Mouse (Mus musculus): ENCODE measurements at regions not wholly inside any gene's neighbourhood (a gene's known extent, or its start where the extent isn't known, plus 50 kb on each side); places are given as distances from the start of the nearest gene placed in this dataset.

GRCm38 (mm10) chr11:82566092-82566491 lies 177.4 kb downstream of the Tmem132e start:
- Histone ChIP-seq H3K27ac (ENCODE audit: insufficient read depth, low read length) (no peak overlapping the region), H3K4me3 (ENCODE audit: insufficient read depth, low read length) (no peak overlapping the region), H3K4me1 (ENCODE audit: control insufficient read depth, insufficient read depth, low read length) (no peaks in the 10 kb centered on the region)
- TF ChIP-seq POLR2A (IDR thresholded peaks at IDR 0.05; ENCODE audit: low read depth, low read length) = no peak
- no peak for TF ChIP-seq CTCF (IDR thresholded peaks at IDR 0.05; ENCODE audit: borderline replicate concordance, insufficient read depth, low read length)

DNA sequence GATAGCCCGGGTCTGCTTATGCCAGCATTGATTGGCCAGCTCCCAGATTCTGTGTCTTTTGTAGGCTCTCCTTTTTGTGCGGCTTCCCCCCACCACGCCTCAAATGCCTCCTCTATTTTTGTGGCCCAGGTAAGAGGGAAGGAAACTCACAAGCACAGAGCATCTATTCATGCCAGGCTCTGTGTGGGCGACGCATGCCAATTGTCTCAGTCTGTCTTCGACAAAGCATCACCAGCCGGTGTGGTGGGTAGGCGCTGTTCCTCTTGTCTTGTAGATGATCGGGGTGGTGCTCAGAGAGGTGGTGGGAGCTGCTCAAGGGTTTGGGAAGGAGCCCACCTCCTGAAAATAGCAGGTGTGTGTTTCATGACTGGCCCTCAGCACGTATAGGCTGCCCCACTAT lies 175.5 kb downstream of the Tmem132e start:
- TF ChIP-seq CTCF (IDR thresholded peaks at IDR 0.05; ENCODE audit: borderline replicate concordance, insufficient read depth, low read length) (no peak), POLR2A (IDR thresholded peaks at IDR 0.05; ENCODE audit: low read depth, low read length) (no peak)
- no peak overlapping the region for H3K4me3 ChIP-seq (ENCODE audit: insufficient read depth, low read length)
- no peaks in the 10 kb centered on the region for H3K4me1 ChIP-seq (ENCODE audit: control insufficient read depth, insufficient read depth, low read length)
- no peak overlapping the region for H3K27ac ChIP-seq (ENCODE audit: insufficient read depth, low read length)

- TF ChIP-seq CTCF (IDR thresholded peaks at IDR 0.05; ENCODE audit: borderline replicate concordance, insufficient read depth, low read length) (no peak), POLR2A (IDR thresholded peaks at IDR 0.05; ENCODE audit: low read depth, low read length) (no peak)
- no peak overlapping the region for H3K27ac ChIP-seq (ENCODE audit: insufficient read depth, low read length)
- no peak overlapping the region for H3K4me3 ChIP-seq (ENCODE audit: insufficient read depth, low read length)
- H3K4me1 ChIP-seq (ENCODE audit: control insufficient read depth, insufficient read depth, low read length) = no peaks in the 10 kb centered on the region
Measured at GRCm38 (mm10) chr11:82542028-82542427, 153.3 kb downstream of the Tmem132e start.

DNA sequence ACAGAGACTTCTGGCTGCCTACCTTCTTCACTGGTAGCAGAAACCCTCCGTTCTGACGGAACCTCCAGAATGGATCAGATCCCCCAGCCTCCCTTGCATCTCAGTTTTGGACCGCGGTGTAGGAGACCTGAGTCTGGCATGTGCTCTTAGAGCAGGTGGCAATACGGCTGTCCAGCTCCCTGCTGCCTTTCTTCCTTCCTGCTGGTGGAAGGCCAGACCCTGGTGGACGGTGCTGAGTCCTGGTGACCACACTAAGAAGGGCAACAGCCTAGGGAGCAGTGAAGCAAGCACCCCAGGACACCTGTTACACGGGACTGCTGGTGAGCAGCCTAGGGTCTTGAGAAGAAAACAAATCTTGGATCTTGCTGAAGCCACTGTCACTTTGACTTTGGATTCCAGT lies 152.7 kb downstream of the Tmem132e start:
- H3K4me3 ChIP-seq (ENCODE audit: insufficient read depth, low read length) = no peak overlapping the region
- no peak overlapping the region for H3K27ac ChIP-seq (ENCODE audit: insufficient read depth, low read length)
- no peak for TF ChIP-seq CTCF (IDR thresholded peaks at IDR 0.05; ENCODE audit: borderline replicate concordance, insufficient read depth, low read length)
- no peak for TF ChIP-seq POLR2A (IDR thresholded peaks at IDR 0.05; ENCODE audit: low read depth, low read length)
- H3K4me1 ChIP-seq (ENCODE audit: control insufficient read depth, insufficient read depth, low read length) = no peaks in the 10 kb centered on the region

- no peak overlapping the region for H3K27ac ChIP-seq (ENCODE audit: insufficient read depth, low read length)
- H3K4me1 ChIP-seq (ENCODE audit: control insufficient read depth, insufficient read depth, low read length) = no peaks in the 10 kb centered on the region
- TF ChIP-seq POLR2A (IDR thresholded peaks at IDR 0.05; ENCODE audit: low read depth, low read length) (no peak), CTCF (IDR thresholded peaks at IDR 0.05; ENCODE audit: borderline replicate concordance, insufficient read depth, low read length) (no peak)
- H3K4me3 ChIP-seq (ENCODE audit: insufficient read depth, low read length) = no peak overlapping the region
Measured at GRCm38 (mm10) chr11:82537931-82538330, 149.2 kb downstream of the Tmem132e start.

DNA sequence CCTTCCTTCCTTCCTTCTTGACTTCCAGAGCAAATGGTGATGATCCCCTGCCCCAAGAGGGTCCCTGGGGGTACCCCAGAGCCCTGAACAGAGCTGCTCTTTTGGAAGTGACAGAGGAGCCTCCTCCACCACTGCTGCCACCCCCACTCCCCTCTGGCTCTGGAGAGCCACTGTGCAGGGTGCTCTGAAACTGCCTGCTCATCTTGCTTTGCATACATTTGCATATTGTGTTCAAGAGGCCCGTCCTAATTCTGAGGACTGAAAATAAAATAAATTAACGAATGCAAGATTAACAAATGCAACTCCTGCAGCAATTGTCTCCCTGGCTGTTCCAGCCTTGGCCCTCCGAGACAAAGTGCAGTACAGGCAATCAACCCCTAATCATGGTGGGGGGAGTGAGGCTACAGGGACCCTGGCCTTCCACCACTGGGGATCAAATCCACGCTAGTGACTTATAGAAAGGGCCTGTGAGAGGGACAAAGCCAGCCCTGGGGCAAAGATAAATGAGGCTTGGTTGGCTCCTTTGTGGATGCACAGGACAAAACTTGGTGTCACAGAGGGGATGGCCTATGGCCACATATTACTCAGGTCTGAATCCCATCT lies 134.6 kb downstream of the Tmem132e start:
- Histone ChIP-seq H3K4me1 (ENCODE audit: control insufficient read depth, insufficient read depth, low read length) (no peaks in the 10 kb centered on the region), H3K4me3 (ENCODE audit: insufficient read depth, low read length) (no peak overlapping the region), H3K27ac (ENCODE audit: insufficient read depth, low read length) (no peak overlapping the region)
- TF ChIP-seq CTCF (IDR thresholded peaks at IDR 0.05; ENCODE audit: borderline replicate concordance, insufficient read depth, low read length) = no peak
- TF ChIP-seq POLR2A (IDR thresholded peaks at IDR 0.05; ENCODE audit: low read depth, low read length) = no peak

- H3K27ac ChIP-seq (ENCODE audit: insufficient read depth, low read length) = no peak overlapping the region
- TF ChIP-seq CTCF (IDR thresholded peaks at IDR 0.05; ENCODE audit: borderline replicate concordance, insufficient read depth, low read length) (no peak), POLR2A (IDR thresholded peaks at IDR 0.05; ENCODE audit: low read depth, low read length) (no peak)
- no peaks in the 10 kb centered on the region for H3K4me1 ChIP-seq (ENCODE audit: control insufficient read depth, insufficient read depth, low read length)
- no peak overlapping the region for H3K4me3 ChIP-seq (ENCODE audit: insufficient read depth, low read length)
Measured at GRCm38 (mm10) chr11:82521383-82521782, 132.7 kb downstream of the Tmem132e start.

- H3K4me3 ChIP-seq (ENCODE audit: insufficient read depth, low read length) = no peak overlapping the region
- TF ChIP-seq CTCF (IDR thresholded peaks at IDR 0.05; ENCODE audit: borderline replicate concordance, insufficient read depth, low read length) = no peak
- TF ChIP-seq POLR2A (IDR thresholded peaks at IDR 0.05; ENCODE audit: low read depth, low read length) = no peak
- no peaks in the 10 kb centered on the region for H3K4me1 ChIP-seq (ENCODE audit: control insufficient read depth, insufficient read depth, low read length)
- H3K27ac ChIP-seq (ENCODE audit: insufficient read depth, low read length) = no peak overlapping the region
Measured at GRCm38 (mm10) chr11:82518691-82519090, 130.0 kb downstream of the Tmem132e start.

DNA sequence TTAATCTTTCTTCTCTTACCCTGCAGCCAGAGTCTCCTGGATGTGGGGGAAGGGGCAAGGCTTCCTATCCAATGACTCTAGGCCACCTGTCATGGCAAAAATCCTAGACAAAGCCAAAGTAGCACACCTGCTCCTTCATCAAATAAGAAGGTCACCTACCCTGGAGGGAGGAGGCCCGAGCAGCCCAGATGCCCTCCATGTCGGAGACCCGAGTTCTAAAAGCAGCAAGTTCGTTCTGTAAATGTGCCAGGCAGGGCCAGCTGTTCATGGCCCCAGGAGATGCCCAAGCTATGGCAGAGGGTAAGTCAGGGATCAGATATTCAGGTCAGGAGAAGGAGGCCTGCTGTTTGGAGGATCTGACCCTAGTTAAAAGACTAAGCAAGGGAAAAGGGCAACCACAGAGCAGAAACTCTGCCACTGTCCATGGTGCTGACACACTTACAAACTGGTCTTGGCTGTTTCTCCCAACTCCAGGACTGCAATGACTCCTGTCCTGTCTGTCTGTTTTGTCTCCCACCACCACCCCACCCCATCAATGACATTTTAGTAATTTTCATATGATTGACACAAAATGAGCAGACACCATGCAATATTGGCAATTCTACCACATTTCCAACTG lies 125.9 kb downstream of the Tmem132e start:
- Histone ChIP-seq H3K4me3 (ENCODE audit: insufficient read depth, low read length) (no peak overlapping the region), H3K4me1 (ENCODE audit: control insufficient read depth, insufficient read depth, low read length) (no peaks in the 10 kb centered on the region), H3K27ac (ENCODE audit: insufficient read depth, low read length) (no peak overlapping the region)
- no peak for TF ChIP-seq CTCF (IDR thresholded peaks at IDR 0.05; ENCODE audit: borderline replicate concordance, insufficient read depth, low read length)
- no peak for TF ChIP-seq POLR2A (IDR thresholded peaks at IDR 0.05; ENCODE audit: low read depth, low read length)

- no peak for TF ChIP-seq POLR2A (IDR thresholded peaks at IDR 0.05; ENCODE audit: low read depth, low read length)
- Histone ChIP-seq H3K27ac (ENCODE audit: insufficient read depth, low read length) (no peak overlapping the region), H3K4me1 (ENCODE audit: control insufficient read depth, insufficient read depth, low read length) (no peaks in the 10 kb centered on the region), H3K4me3 (ENCODE audit: insufficient read depth, low read length) (no peak overlapping the region)
Measured at GRCm38 (mm10) chr11:82508564-82508963, 119.9 kb downstream of the Tmem132e start.
